Mouse (Mus musculus): ENCODE data around the gene Magi1. TPM values are rescaled to one million over a fixed set of nuclear protein-coding genes. Genes with fewer than 3 reads are reported as not detected.

Gene Magi1
- polyA plus RNA-seq, 1 experiment from 2014 or later = 28.5 TPM

GRCm38 (mm10) chr6:94201940-94202339, 81.8 kb downstream of the Magi1 start:
- H3K4me3 ChIP-seq (ENCODE audit: low read depth, low read length) = no peak overlapping the region
- no peak for ATAC-seq (ENCODE audit: low FRiP score)
- 96% methylated on average over 2 of the region's 2 CpGs for WGBS
- no peaks in the 10 kb centered on the region for H3K9me3 ChIP-seq (ENCODE audit: control insufficient read depth, low read length)
- no peak for DNase-seq (ENCODE audit: low spot score, missing footprints)
- H3K4me1 ChIP-seq (ENCODE audit: control insufficient read depth, insufficient read depth, low read length) = no peaks in the 10 kb centered on the region
- H3K9ac ChIP-seq (ENCODE audit: low read length) = no peak overlapping the region
- no peaks in the 10 kb centered on the region for H3K27me3 ChIP-seq (ENCODE audit: control insufficient read depth, insufficient read depth, low read length)
- no peak overlapping the region for H3K4me2 ChIP-seq
- H3K36me3 ChIP-seq (ENCODE audit: control insufficient read depth, insufficient read depth, low read length) = no peaks in the 10 kb centered on the region
- no peak overlapping the region for H3K27ac ChIP-seq (ENCODE audit: low read depth, low read length)

- no peak overlapping the region for H3K4me2 ChIP-seq
- DNase-seq (ENCODE audit: low spot score, missing footprints) (no peak), ATAC-seq (ENCODE audit: low FRiP score) (no peak)
- H3K27me3 ChIP-seq (ENCODE audit: control insufficient read depth, insufficient read depth, low read length) = no peaks in the 10 kb centered on the region
- H3K4me3 ChIP-seq (ENCODE audit: low read depth, low read length) = no peak overlapping the region
- no peaks in the 10 kb centered on the region for H3K36me3 ChIP-seq (ENCODE audit: control insufficient read depth, insufficient read depth, low read length)
- no peaks in the 10 kb centered on the region for H3K4me1 ChIP-seq (ENCODE audit: control insufficient read depth, insufficient read depth, low read length)
- 57% methylated on average over 3 of the region's 3 CpGs for WGBS
- no peak overlapping the region for H3K27ac ChIP-seq (ENCODE audit: low read depth, low read length)
- H3K9ac ChIP-seq (ENCODE audit: low read length) = no peak overlapping the region
- H3K9me3 ChIP-seq (ENCODE audit: control insufficient read depth, low read length) = no peaks in the 10 kb centered on the region
These were observed 82.8 kb downstream of the Magi1 start for GRCm38 (mm10) chr6:94200910-94201309.

GRCm38 (mm10) chr6:94199696-94200095, 84.0 kb downstream of the Magi1 start:
- no peak overlapping the region for H3K4me2 ChIP-seq
- H3K27ac ChIP-seq (ENCODE audit: low read depth, low read length) = no peak overlapping the region
- H3K9ac ChIP-seq (ENCODE audit: low read length) = no peak overlapping the region
- 87% methylated on average over 2 of the region's 2 CpGs for WGBS
- DNase-seq (ENCODE audit: low spot score, missing footprints) (no peak), ATAC-seq (ENCODE audit: low FRiP score) (no peak)
- H3K27me3 ChIP-seq (ENCODE audit: control insufficient read depth, insufficient read depth, low read length) = no peaks in the 10 kb centered on the region
- no peaks in the 10 kb centered on the region for H3K9me3 ChIP-seq (ENCODE audit: control insufficient read depth, low read length)
- no peak overlapping the region for H3K4me3 ChIP-seq (ENCODE audit: low read depth, low read length)
- H3K4me1 ChIP-seq (ENCODE audit: control insufficient read depth, insufficient read depth, low read length) = no peaks in the 10 kb centered on the region
- no peaks in the 10 kb centered on the region for H3K36me3 ChIP-seq (ENCODE audit: control insufficient read depth, insufficient read depth, low read length)

DNA sequence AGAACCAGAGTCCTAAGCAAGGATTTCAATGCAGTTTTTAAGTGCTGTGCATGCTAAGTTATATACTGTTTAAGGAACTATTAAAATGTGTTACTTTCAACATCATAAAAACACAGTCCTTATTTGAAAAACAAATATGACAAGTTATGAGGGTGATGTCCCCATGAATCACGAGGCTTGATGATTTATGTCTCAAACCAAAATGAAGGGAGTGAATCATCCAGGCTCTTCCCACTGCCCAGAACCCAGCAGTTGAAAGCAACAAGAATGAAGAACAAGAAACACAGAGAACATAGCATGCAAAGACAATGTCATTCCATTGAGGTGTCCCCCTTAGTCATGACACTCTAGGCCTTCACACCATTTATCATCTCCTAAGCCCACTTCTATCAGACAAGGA, 85.9 kb downstream of the Magi1 start:
- DNase-seq (ENCODE audit: low spot score, missing footprints) (no peak), ATAC-seq (ENCODE audit: low FRiP score) (no peak)
- Histone ChIP-seq H3K4me1 (ENCODE audit: control insufficient read depth, insufficient read depth, low read length) (no peaks in the 10 kb centered on the region), H3K4me2 (no peak overlapping the region), H3K27ac (ENCODE audit: low read depth, low read length) (no peak overlapping the region), H3K4me3 (ENCODE audit: low read depth, low read length) (no peak overlapping the region), H3K27me3 (ENCODE audit: control insufficient read depth, insufficient read depth, low read length) (no peaks in the 10 kb centered on the region), H3K9ac (ENCODE audit: low read length) (no peak overlapping the region), H3K9me3 (ENCODE audit: control insufficient read depth, low read length) (no peaks in the 10 kb centered on the region), H3K36me3 (ENCODE audit: control insufficient read depth, insufficient read depth, low read length) (no peaks in the 10 kb centered on the region)
- WGBS = 89% methylated on average over 1 of the region's 1 CpGs

- H3K27ac ChIP-seq (ENCODE audit: low read depth, low read length) = no peak overlapping the region
- H3K27me3 ChIP-seq (ENCODE audit: control insufficient read depth, insufficient read depth, low read length) = no peaks in the 10 kb centered on the region
- no peak overlapping the region for H3K4me2 ChIP-seq
- H3K36me3 ChIP-seq (ENCODE audit: control insufficient read depth, insufficient read depth, low read length) = no peaks in the 10 kb centered on the region
- H3K9me3 ChIP-seq (ENCODE audit: control insufficient read depth, low read length) = no peaks in the 10 kb centered on the region
- ATAC-seq (ENCODE audit: low FRiP score) = no peak
- H3K4me3 ChIP-seq (ENCODE audit: low read depth, low read length) = no peak overlapping the region
- no peaks in the 10 kb centered on the region for H3K4me1 ChIP-seq (ENCODE audit: control insufficient read depth, insufficient read depth, low read length)
- H3K9ac ChIP-seq (ENCODE audit: low read length) = no peak overlapping the region
- WGBS = 87% methylated on average over 14 of the region's 14 CpGs
- DNase-seq (ENCODE audit: low spot score, missing footprints) = no peak
These were observed 88.3 kb downstream of the Magi1 start for GRCm38 (mm10) chr6:94195303-94195911.

DNA sequence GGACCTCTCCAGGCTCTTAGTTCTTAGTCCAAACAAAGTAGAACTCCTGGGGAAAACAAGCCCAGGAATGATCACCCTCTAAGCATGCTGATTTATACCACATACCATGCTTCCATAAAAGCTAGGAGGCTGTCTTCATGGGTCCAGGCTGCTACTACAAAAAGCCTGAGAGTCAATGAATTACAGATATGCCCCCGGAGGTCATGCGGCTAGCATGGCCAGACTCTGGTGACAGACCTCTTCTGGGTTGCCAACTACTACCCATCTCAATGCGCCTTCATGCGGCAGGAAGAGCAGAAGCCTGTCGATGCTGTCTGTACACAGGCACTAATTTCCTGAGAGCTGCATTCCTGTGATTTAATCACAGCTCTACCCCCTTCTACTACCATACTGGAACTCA, 92.9 kb downstream of the Magi1 start:
- H3K36me3 ChIP-seq (ENCODE audit: control insufficient read depth, insufficient read depth, low read length) = no peaks in the 10 kb centered on the region
- 88% methylated on average over 5 of the region's 5 CpGs for WGBS

GRCm38 (mm10) chr6:94189379-94189778, 94.3 kb downstream of the Magi1 start:
- Histone ChIP-seq H3K4me2 (no peak overlapping the region), H3K4me1 (ENCODE audit: control insufficient read depth, insufficient read depth, low read length) (no peaks in the 10 kb centered on the region), H3K27me3 (ENCODE audit: control insufficient read depth, insufficient read depth, low read length) (no peaks in the 10 kb centered on the region), H3K9me3 (ENCODE audit: control insufficient read depth, low read length) (no peaks in the 10 kb centered on the region), H3K27ac (ENCODE audit: low read depth, low read length) (no peak overlapping the region), H3K4me3 (ENCODE audit: low read depth, low read length) (no peak overlapping the region), H3K9ac (ENCODE audit: low read length) (no peak overlapping the region), H3K36me3 (ENCODE audit: control insufficient read depth, insufficient read depth, low read length) (no peaks in the 10 kb centered on the region)
- WGBS = 64% methylated on average over 5 of the region's 5 CpGs
- ATAC-seq (ENCODE audit: low FRiP score) (no peak), DNase-seq (ENCODE audit: low spot score, missing footprints) (no peak)

More for the DNA sequence above, 92.9 kb downstream of the Magi1 start:
- H3K27ac ChIP-seq (ENCODE audit: low read depth, low read length) = no peak overlapping the region
- no peaks in the 10 kb centered on the region for H3K4me1 ChIP-seq (ENCODE audit: control insufficient read depth, insufficient read depth, low read length)
- H3K27me3 ChIP-seq (ENCODE audit: control insufficient read depth, insufficient read depth, low read length) = no peaks in the 10 kb centered on the region
- DNase-seq (ENCODE audit: low spot score, missing footprints) (no peak), ATAC-seq (ENCODE audit: low FRiP score) (no peak)
- no peak overlapping the region for H3K9ac ChIP-seq (ENCODE audit: low read length)
- H3K4me2 ChIP-seq = no peak overlapping the region
- no peaks in the 10 kb centered on the region for H3K9me3 ChIP-seq (ENCODE audit: control insufficient read depth, low read length)
- no peak overlapping the region for H3K4me3 ChIP-seq (ENCODE audit: low read depth, low read length)

- no peaks in the 10 kb centered on the region for H3K27me3 ChIP-seq (ENCODE audit: control insufficient read depth, insufficient read depth, low read length)
- no peak overlapping the region for H3K27ac ChIP-seq (ENCODE audit: low read depth, low read length)
- no peaks in the 10 kb centered on the region for H3K9me3 ChIP-seq (ENCODE audit: control insufficient read depth, low read length)
- H3K36me3 ChIP-seq (ENCODE audit: control insufficient read depth, insufficient read depth, low read length) = no peaks in the 10 kb centered on the region
- no peak overlapping the region for H3K4me3 ChIP-seq (ENCODE audit: low read depth, low read length)
- no peak overlapping the region for H3K9ac ChIP-seq (ENCODE audit: low read length)
- 74% methylated on average over 7 of the region's 7 CpGs for WGBS
- no peak for DNase-seq (ENCODE audit: low spot score, missing footprints)
- ATAC-seq (ENCODE audit: low FRiP score) = no peak
- peaks cover 9% of the 10 kb centered on the region; the same call in 1 of the 2 replicates for H3K4me1 ChIP-seq (ENCODE audit: control insufficient read depth, insufficient read depth, low read length)
- H3K4me2 ChIP-seq = no peak overlapping the region
These were observed 96.9 kb downstream of the Magi1 start for GRCm38 (mm10) chr6:94186628-94187319.

DNA sequence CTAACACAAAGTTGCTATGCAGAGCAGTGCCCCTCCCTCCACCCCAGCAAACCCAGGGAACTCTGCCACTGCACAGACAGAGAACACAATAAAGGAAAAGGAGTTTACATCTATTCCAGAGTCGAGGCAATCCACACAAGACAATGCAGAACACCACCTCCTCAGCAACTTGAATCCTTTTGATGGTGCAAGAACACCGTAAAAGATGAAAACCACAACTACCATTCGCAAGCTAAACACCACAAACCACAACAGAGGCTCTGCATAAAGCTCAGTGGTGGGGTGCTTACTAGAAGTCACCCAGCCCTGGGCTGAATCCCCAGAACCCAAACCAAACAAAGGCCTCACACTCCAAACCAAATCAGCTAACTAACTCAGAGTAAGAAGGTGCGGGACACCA, 99.4 kb downstream of the Magi1 start:
- no peaks in the 10 kb centered on the region for H3K36me3 ChIP-seq (ENCODE audit: control insufficient read depth, insufficient read depth, low read length)
- WGBS = 83% methylated on average over 4 of the region's 4 CpGs

More for the DNA sequence above, 99.4 kb downstream of the Magi1 start:
- DNase-seq (ENCODE audit: low spot score, missing footprints) (no peak), ATAC-seq (ENCODE audit: low FRiP score) (no peak)
- no peak overlapping the region for H3K4me3 ChIP-seq (ENCODE audit: low read depth, low read length)
- H3K4me1 ChIP-seq (ENCODE audit: control insufficient read depth, insufficient read depth, low read length) = peaks cover 9% of the 10 kb centered on the region; the same call in 1 of the 2 replicates
- H3K9ac ChIP-seq (ENCODE audit: low read length) = no peak overlapping the region
- no peak overlapping the region for H3K4me2 ChIP-seq
- H3K27me3 ChIP-seq (ENCODE audit: control insufficient read depth, insufficient read depth, low read length) = no peaks in the 10 kb centered on the region
- H3K9me3 ChIP-seq (ENCODE audit: control insufficient read depth, low read length) = no peaks in the 10 kb centered on the region
- no peak overlapping the region for H3K27ac ChIP-seq (ENCODE audit: low read depth, low read length)
